Mouse (Mus musculus) cortical plate, adult 2 months (tissue): ENCODE results near the gene Sco1. TPM values are rescaled to one million over a fixed set of nuclear protein-coding genes. Genes with fewer than 3 reads are reported as not detected.

Experiments
- H3K27ac ChIP-seq: fragments of 200-500 bp; 2 replicates; pipeline ENCODE4 v1.5.1; 2012; ENCODE audit warnings: low read length, control low read depth, inconsistent platforms; ENCODE audit not compliant: insufficient read depth
- H3K4me1 ChIP-seq: fragments of 200-500 bp; 2 replicates; pipeline ENCODE4 v1.6.1; 2011; ENCODE audit warnings: low read length; ENCODE audit not compliant: control insufficient read depth, insufficient read depth
- H3K4me3 ChIP-seq: fragments of 200-500 bp; 2 replicates; pipeline ENCODE4 v1.5.1; 2011; ENCODE audit warnings: mild to moderate bottlenecking, low read length, control low read depth; ENCODE audit not compliant: insufficient read depth
- CTCF ChIP-seq: fragments of 200-500 bp; IDR thresholded peaks from 2 replicates; pipeline ENCODE4 v1.5.1; 2011; ENCODE audit warnings: mild to moderate bottlenecking, control low read depth, low read length; ENCODE audit not compliant: insufficient read depth; ENCODE audit errors: extremely low read depth
- POLR2A ChIP-seq: fragments of 200-500 bp; IDR thresholded peaks from 2 replicates; pipeline ENCODE4 v1.6.1; 2011; ENCODE audit warnings: mild to moderate bottlenecking, low read length, control low read depth; ENCODE audit not compliant: insufficient read depth; ENCODE audit errors: extremely low read depth
- polyA plus RNA-seq: library from polyadenylated mRNA; depleted of rRNA; stranded (reverse); fragments of >200 nt; gene quantifications from 2 replicates; pipeline ENCODE4 v1.2.3, GENCODE M21; 2012

The Sco1 gene
- polyA plus RNA-seq, 1 experiment = 6.0 TPM

- TF ChIP-seq POLR2A (no peak), CTCF (no peak)
- H3K4me1 ChIP-seq = peaks cover 1% of the 10 kb centered on the region
- H3K27ac ChIP-seq = no peak overlapping the region
- no peak overlapping the region for H3K4me3 ChIP-seq
These were observed 10.3 kb downstream of the Sco1 start for GRCm38 (mm10) chr11:67062726-67063125.

DNA sequence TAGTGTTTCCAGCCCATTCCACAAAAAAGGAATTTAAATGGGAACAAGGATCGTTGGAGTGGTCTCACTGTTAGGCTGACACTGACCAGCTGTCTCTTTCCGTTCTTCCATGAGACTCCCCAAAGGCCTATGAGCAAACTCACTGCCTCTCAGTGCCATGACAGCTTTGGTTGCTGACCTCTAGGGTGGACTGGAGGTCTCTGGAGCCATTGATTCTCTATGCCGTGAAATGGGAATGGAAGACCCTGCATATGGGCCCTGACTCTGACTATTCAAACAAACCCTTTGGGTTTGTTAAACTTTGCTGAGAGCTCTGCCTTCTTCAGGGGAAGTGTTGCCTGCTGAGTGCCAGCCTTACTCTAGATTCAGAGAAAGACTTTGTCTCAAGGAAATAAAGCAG lies 15.3 kb downstream of the Sco1 start:
- H3K4me3 ChIP-seq = no peak overlapping the region
- peaks cover 1% of the 10 kb centered on the region; the same call in 1 of the 2 replicates for H3K4me1 ChIP-seq
- no peak for TF ChIP-seq CTCF
- TF ChIP-seq POLR2A = no peak
- H3K27ac ChIP-seq = no peak overlapping the region

DNA sequence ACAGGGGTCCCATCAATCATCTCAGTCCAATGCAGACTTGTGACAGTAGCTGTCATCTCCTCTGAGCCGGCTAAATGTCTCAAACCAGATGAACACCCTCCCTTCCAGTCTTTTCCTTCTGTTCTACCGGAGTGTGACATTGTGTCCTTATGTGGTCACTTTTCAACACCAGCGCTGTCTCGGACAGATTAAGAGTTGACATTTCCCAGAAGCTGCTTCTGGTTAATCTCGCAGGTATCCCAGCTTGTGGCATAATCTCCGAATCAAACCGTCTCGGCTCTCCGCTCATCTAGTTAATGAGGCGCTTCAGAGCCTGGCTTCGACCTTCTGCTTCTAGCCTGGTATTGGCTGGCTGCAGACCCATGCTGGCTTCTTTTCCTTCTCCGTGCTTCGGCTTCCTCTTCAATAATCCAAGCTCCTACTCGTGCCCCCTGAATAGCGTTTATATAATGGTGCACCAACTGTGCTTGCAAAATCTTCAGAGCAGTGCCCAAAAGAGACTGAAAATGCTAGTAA lies 20.2 kb downstream of the Sco1 start:
- Histone ChIP-seq H3K27ac (no peak overlapping the region), H3K4me1 (no peaks in the 10 kb centered on the region), H3K4me3 (no peak overlapping the region)
- no peak for TF ChIP-seq POLR2A

- Histone ChIP-seq H3K4me3 (no peak overlapping the region), H3K27ac (no peak overlapping the region), H3K4me1 (no peaks in the 10 kb centered on the region)
- TF ChIP-seq CTCF (no peak), POLR2A (no peak)
These were observed 22.6 kb downstream of the Sco1 start for GRCm38 (mm10) chr11:67075036-67075435.

DNA sequence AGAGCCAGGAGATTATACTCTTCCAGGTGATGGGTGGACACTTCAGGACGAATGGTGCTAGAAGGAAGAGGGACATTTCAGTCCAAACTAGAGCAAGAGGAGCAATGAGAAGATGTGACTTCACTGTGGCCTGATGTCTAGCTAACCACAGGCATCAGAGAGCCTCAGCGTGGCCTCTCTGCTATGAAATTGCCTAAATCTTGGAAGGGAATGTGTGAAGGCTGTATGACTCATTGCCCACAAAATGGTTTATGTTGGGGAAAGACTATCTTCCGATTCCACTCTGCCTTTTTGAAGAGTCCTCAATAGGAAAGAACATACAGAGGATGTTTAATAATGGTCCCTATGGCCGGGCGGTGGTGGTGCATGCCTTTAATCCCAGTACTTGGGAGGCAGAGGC lies 24.3 kb downstream of the Sco1 start:
- Histone ChIP-seq H3K4me3 (no peak overlapping the region), H3K27ac (no peak overlapping the region), H3K4me1 (no peaks in the 10 kb centered on the region)
- TF ChIP-seq POLR2A (no peak), CTCF (no peak)

- TF ChIP-seq POLR2A (no peak), CTCF (no peak)
- H3K27ac ChIP-seq = no peak overlapping the region
- no peak overlapping the region for H3K4me3 ChIP-seq
- no peaks in the 10 kb centered on the region for H3K4me1 ChIP-seq
These were observed 25.0 kb downstream of the Sco1 start for GRCm38 (mm10) chr11:67077435-67077834.

- H3K27ac ChIP-seq = no peak within 1 kb of the TSS
- H3K4me1 ChIP-seq = no peaks in the 10 kb centered on the region
- TF ChIP-seq CTCF (no peak), POLR2A (no peak)
- no peak within 1 kb of the TSS for H3K4me3 ChIP-seq
These were observed 25.5 kb downstream of the Sco1 start, which contains the start of gene Myh3 for GRCm38 (mm10) chr11:67078000-67078399. TSS of gene Myh3 (plus strand) at chr11:67078300.

DNA sequence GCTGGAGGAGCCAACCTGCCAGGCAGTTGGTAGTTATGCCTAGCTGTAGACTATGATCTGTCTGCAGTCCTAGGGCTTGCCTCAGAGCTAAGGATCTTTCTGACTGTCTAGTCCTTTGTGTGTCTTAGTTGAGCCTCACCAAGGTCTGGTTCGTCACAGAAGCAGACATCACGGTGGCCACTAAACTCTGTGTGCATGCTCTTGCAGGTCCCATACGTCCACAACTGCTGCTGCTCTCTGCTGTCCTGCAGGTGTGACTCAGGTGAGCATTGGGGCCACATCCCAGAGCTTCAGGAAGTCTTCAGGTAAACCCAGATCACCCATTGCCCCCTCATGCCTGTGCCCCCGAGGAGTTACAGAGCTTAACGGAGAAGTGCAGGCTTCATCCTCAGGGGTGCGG lies 26.4 kb downstream of the Sco1 start:
- no peak for TF ChIP-seq CTCF
- no peak for TF ChIP-seq POLR2A
- no peak overlapping the region for H3K4me3 ChIP-seq
- H3K27ac ChIP-seq = no peak overlapping the region
- H3K4me1 ChIP-seq = no peaks in the 10 kb centered on the region

DNA sequence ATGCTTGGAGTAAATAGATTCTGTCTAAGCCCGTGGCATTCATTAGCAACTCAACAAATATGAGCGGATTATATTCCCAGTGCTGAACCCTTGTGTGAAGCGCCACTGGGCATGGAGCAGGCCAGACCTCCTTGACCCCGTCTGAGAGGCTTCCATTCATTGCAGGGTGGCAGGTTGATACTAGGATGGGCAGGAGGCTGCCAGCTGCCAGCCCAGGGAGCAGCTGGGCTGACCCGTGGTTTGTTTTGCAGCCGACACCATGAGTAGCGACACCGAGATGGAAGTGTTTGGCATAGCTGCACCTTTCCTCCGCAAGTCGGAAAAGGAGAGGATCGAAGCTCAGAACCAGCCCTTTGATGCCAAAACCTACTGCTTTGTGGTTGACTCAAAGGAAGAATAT lies 27.3 kb downstream of the Sco1 start:
- no peaks in the 10 kb centered on the region for H3K4me1 ChIP-seq
- TF ChIP-seq CTCF (no peak), POLR2A (no peak)
- no peak overlapping the region for H3K27ac ChIP-seq

DNA sequence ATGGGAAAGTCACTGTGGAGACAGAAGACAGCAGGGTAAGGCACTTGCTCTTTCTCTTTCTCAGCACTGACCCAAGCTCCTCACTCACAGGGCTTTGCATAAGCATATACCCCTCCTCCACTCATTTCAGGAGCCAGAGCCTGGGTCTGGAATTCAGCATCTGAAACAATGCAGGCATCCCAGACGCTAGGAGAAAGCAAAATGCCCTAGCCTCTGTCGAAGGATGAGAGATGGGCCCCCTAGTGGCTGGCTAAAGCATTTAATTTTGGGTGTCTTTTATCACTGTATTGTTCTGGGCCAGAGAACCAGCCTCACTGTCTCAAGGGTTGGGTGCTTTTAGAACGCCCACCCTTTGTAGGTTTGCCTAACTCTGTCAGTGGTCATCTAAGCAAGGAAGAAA lies 27.7 kb downstream of the Sco1 start:
- H3K27ac ChIP-seq = no peak overlapping the region
- H3K4me1 ChIP-seq = no peaks in the 10 kb centered on the region
- H3K4me3 ChIP-seq = no peak overlapping the region
- TF ChIP-seq POLR2A (no peak), CTCF (peak; percentile 76)

More for the DNA sequence above, 27.3 kb downstream of the Sco1 start:
- H3K4me3 ChIP-seq = no peak overlapping the region

- H3K4me3 ChIP-seq = no peak overlapping the region
- no peak for TF ChIP-seq POLR2A
- no peak for TF ChIP-seq CTCF
- no peaks in the 10 kb centered on the region for H3K4me1 ChIP-seq
- H3K27ac ChIP-seq = no peak overlapping the region
These were observed 28.7 kb downstream of the Sco1 start for GRCm38 (mm10) chr11:67081125-67081649.
